Mouse (Mus musculus): ENCODE results near the gene Nlrp10. TPM values are rescaled to one million over a fixed set of nuclear protein-coding genes. Genes with fewer than 3 reads are reported as not detected.

Nlrp10 gene
- total RNA-seq, 1 experiment from 2014 or later, result 1.4 TPM

DNA sequence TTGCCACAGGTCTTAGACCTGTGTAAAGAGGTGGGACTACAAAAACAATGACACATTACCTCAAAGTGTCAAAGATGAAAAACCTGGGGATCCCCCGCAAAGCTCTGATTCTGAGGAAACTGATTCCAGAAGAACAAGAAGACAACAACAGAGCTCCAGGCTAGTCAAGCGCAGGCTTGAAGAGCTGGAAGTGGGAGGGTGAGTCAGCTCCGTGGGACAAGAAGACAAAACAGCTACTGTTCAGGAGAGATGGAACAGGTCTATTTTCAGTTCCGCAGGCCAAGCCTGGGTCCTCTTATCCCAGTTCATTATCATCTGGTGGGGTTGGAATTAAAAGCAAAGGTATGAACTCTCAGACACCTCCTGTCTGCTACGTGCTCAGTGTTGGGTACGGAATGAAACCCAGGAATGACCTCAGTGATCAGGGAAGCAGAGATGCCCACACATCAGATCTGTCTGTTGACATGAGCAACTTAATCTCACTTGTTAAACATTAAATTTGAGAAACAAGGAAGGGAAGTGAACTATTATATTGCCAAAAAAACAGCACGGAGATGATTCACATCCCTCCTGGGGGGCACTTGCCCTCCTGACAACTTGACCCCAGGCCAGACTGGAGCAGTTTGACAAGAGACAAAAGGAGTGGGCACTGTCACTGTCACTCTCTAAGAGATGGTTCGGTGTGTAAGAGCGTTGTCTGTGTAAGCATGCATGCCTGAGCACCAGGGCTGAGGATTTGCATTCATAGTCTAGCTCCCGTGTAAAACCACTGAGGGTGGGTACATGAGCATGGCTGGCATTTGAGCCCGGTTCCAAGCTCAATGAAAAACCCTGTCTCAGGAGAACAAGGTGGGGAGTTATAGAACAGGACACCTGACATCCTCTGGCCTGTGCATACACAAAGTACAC is 1.4 kb downstream of the Nlrp10 start:
- ATAC-seq (replicated peaks; ENCODE audit: insufficient number of reproducible peaks, low FRiP score, low TSS enrichment, poor library complexity, severe bottlenecking), result no peak

DNA sequence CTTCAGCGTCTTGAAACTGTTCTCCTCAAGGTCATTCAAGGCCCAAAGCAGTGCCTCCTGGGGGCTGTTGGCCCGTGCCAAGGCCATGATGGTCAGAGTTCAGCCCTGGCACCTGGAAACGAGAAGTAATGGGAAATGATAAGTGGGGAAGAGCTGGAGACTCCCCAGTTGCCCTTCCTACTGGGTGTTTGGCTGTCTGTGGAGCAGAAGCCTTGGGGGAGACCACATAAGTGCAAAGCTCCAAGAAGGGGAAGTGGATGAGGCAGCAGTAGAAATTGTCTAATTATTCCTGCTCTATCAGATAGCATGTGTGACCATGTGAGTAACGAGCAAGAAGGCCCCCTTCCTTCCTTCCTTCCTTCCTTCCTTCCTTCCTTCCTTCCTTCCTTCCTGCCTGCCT is 2.9 kb downstream of the Nlrp10 start:
- no peak for ATAC-seq (replicated peaks; ENCODE audit: insufficient number of reproducible peaks, low FRiP score, low TSS enrichment, poor library complexity, severe bottlenecking)

DNA sequence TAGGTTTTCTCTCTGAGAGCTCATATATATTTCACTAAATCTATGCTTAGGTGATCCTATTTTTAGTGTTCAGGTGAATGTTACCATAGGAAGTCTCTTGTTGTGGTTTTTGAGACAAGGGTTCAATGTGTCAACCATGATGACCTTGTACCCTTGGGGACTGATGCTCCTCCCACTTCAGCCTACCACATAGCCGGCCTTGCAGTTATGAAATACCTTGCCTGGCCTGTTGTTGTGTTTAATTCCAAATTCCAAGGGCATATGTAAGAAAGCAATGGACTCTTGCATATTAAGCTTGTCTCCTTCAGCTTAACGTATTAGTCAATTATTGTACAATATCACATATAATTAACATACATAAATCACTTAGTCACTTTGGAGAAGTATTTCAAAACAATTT is 26.0 kb downstream of the Nlrp10 start:
- ATAC-seq (replicated peaks; ENCODE audit: insufficient number of reproducible peaks, low FRiP score, low TSS enrichment, poor library complexity, severe bottlenecking), result no peak

DNA sequence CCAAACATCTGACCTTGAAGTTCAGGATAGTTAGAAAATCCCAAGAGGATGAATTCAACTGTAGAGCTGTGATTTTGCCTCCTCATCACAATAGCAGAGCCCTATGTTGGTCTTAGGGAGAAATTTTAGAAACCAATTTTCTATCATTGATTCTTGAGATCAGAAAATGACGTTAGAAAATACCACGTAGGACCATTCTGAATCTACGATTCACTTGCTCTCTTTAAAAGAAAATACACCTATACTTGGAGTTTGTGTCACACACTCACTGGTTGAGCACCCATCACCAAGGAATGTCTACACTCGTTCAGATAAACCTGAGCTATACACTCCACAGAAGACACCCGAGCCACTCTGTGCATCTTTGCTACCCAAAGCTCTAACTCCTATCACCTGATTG is 35.7 kb downstream of the Nlrp10 start, which contains the start of gene Olfr519:
Gene Olfr519 (minus strand): TSS at position 101 of the 400 bp plus-strand sequence.
- no peak for ATAC-seq (replicated peaks; ENCODE audit: insufficient number of reproducible peaks, low FRiP score, low TSS enrichment, poor library complexity, severe bottlenecking)

DNA sequence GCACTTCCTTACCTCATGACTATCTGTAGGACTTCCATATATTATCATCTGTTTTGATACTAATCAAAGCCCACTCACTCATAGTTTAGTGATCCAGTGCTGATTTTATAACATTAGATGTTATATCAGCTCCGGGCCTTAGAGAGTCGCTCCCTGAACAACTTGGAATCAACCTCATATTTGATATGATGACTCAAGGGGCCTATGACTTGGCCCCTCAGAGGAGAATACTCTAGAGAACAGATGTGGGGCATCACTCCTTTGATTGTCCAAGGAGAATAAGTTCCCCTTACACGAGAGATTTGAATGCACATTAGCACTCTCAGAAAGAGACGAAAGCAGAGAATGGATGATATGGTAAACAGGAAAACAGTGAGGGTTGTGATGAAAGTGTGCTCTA is 45.1 kb downstream of the Nlrp10 start, which contains the start of gene Olfr518:
Gene Olfr518 (minus strand): TSS at position 101 of the 400 bp plus-strand sequence.
- ATAC-seq (replicated peaks; ENCODE audit: insufficient number of reproducible peaks, low FRiP score, low TSS enrichment, poor library complexity, severe bottlenecking), result no peak

DNA sequence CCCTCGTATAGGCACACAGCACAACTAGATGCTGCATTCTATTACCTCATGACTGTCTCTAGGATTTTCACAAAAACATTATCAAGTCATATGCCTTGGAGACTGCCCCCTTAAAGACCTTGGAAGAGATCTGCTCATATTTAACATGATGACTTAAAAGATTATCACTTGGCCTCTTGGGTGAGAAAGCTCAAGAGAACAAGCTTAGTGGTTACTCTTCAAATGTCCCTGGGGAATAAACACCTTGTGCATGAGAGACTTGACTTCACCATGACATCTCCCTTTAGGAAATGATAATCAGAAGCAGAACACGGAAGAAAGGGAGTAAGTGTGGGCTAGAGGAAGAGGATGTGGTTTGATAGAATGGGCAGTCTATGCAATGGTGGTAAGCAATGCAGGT is 57.7 kb downstream of the Nlrp10 start, which contains the start of gene Olfr517:
Gene Olfr517 (minus strand): TSS at position 101 of the 400 bp plus-strand sequence.
- no peak for ATAC-seq (replicated peaks; ENCODE audit: insufficient number of reproducible peaks, low FRiP score, low TSS enrichment, poor library complexity, severe bottlenecking)

Other genes starting within 250 kb of the Nlrp10 start
- 0.96 TPM in 1 of 3 replicates, not detected in the others for gene Olfr512, start 216.9 kb downstream of the Nlrp10 start, total RNA-seq (2017)
- not detected in 3 replicates for gene Olfr513, start 179.2 kb downstream of the Nlrp10 start, total RNA-seq (2017)
- gene Olfr514, start 104.2 kb downstream of the Nlrp10 start, total RNA-seq (2017), result not detected in 3 replicates
- gene Olfr516, start 79.6 kb downstream of the Nlrp10 start, total RNA-seq (2017), result not detected in 3 replicates
- gene Olfr517, start 57.8 kb downstream of the Nlrp10 start, total RNA-seq (2017), result not detected in 3 replicates
- gene Olfr518, start 45.2 kb downstream of the Nlrp10 start, total RNA-seq (2017), result not detected in 3 replicates
- gene Olfr519, start 35.8 kb downstream of the Nlrp10 start, total RNA-seq (2017), result not detected in 3 replicates
- gene Eif3f, start 4.2 kb upstream of the Nlrp10 start, total RNA-seq (2017), result 58.0 to 87.8 TPM (median 78.2 TPM) in 3 replicates
- 0.19 to 0.49 TPM (median 0.21 TPM) in 3 replicates for gene Tub, start 20.2 kb upstream of the Nlrp10 start, total RNA-seq (2017)
- 0.32 to 2.3 TPM in 2 of 3 replicates, not detected in the other for gene Ric3, start 153.2 kb upstream of the Nlrp10 start, total RNA-seq (2017)
- gene Lmo1, start 245.0 kb upstream of the Nlrp10 start, total RNA-seq (2017), result 1.2 to 3.0 TPM (median 1.2 TPM) in 3 replicates

Measured in monocyte, adult 5-6 weeks (primary cell).